Mouse (Mus musculus) forebrain, embryonic 14.5 days (tissue): ENCODE results near the gene Igf2. TPM values are rescaled to one million over a fixed set of nuclear protein-coding genes. Genes with fewer than 3 reads are reported as not detected.
A peak's percentile ranks its signal among the peaks of the same experiment; 100 is the strongest.

Source experiments
- ATAC-seq: fragments of 200-750 bp; cut with Nextera tagmentation; 2 replicates; pipeline ENCODE4 v1.8.0; 2017; ENCODE audit warnings: mild to moderate bottlenecking, moderate library complexity
- DNase-seq: peaks from one replicate; pipeline ENCODE4 v3.0.0-alpha.2; 2015; ENCODE audit warnings: low spot score
- H3K27ac ChIP-seq: fragments of 300-500 bp; sonication (generic); 2 replicates; pipeline ENCODE4 v1.5.1; 2014; ENCODE audit warnings: low read depth, mild to moderate bottlenecking, control low read depth, low read length, moderate library complexity
- H3K27me3 ChIP-seq: fragments of 300-500 bp; sonication (generic); replicated peaks from 2 replicates; pipeline ENCODE4 v1.6.1; 2014; ENCODE audit warnings: low read length, control low read depth, mixed read lengths; ENCODE audit not compliant: control insufficient read depth, insufficient read depth
- H3K36me3 ChIP-seq: fragments of 300-500 bp; sonication (generic); 2 replicates; pipeline ENCODE4 v1.6.1; 2014; ENCODE audit warnings: low read length, control low read depth; ENCODE audit not compliant: control insufficient read depth, insufficient read depth
- H3K4me1 ChIP-seq: fragments of 300-500 bp; sonication (generic); 2 replicates; pipeline ENCODE4 v1.6.1; 2014; ENCODE audit warnings: antibody characterized with exemption, low read length, control low read depth; ENCODE audit not compliant: control insufficient read depth, insufficient read depth
- H3K4me2 ChIP-seq: fragments of 300-500 bp; sonication (generic); 2 replicates; pipeline ENCODE4 v1.6.1; 2014; ENCODE audit warnings: mild to moderate bottlenecking, control low read depth, low read length
- H3K4me3 ChIP-seq: fragments of 300-500 bp; sonication (generic); 2 replicates; pipeline ENCODE4 v1.5.1; 2014; ENCODE audit warnings: low read depth, low read length, control low read depth
- H3K9ac ChIP-seq: fragments of 300-500 bp; sonication (generic); 2 replicates; pipeline ENCODE4 v1.6.1; 2014; ENCODE audit warnings: mild to moderate bottlenecking, low read length, control low read depth, moderate library complexity
- H3K9me3 ChIP-seq: fragments of 300-500 bp; sonication (generic); replicated peaks from 2 replicates; pipeline ENCODE4 v1.6.1; 2016; ENCODE audit warnings: low read length, control low read depth, mixed read lengths; ENCODE audit not compliant: control insufficient read depth
- WGBS: fragments of 180-500 bp; shearing (Covaris S2); extraction: QIAGEN DNeasy Blood & Tissue Kit; methylation state at CpG from one replicate; pipeline ENCODE4 v1.1.7; 2014; 5-methylcytosine and 5-hydroxymethylcytosine counted together
- polyA plus RNA-seq: library from polyadenylated mRNA; unstranded; fragments of >200 nt; fragmentation: Nextera tagmentation; extraction: Ambion mirVana; gene quantifications from 2 replicates; pipeline ENCODE4 v1.2.1, GENCODE M21; 2014

Igf2 gene
- 74.0 and 89.8 TPM in 2 replicates for polyA plus RNA-seq

DNA sequence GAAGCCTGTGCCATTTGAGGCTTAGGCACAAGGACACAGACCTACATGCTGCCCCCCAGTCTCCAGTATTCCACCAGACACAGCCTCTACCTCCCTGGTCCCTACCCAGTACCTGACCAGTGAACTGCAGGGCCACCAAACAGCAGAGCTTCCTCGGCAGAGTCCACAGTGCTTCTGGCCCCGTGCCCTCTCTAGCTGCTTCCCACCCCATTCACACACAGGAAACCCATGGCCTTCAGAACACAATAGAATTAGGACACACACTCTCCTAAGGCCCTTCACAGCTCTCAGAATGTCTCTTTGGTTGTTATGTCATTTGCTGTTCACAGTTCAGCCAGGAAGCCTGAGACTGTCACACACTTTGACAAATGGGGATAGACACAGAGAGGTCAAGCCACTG is at the start of gene Igf2:
Gene Igf2, minus strand, starts transcription at position 158 of the 400 bp plus-strand sequence.
- no peak within 1 kb of the TSS for H3K27ac ChIP-seq
- no peak for DNase-seq
- no peaks in the 10 kb centered on the region for H3K4me1 ChIP-seq
- ATAC-seq = no peak
- peaks cover 50% of the 10 kb centered on the region for H3K27me3 ChIP-seq
- H3K4me3 ChIP-seq = no peak within 1 kb of the TSS
- H3K36me3 ChIP-seq = no peaks in the 10 kb centered on the region
- H3K4me2 ChIP-seq = no peak within 1 kb of the TSS
- H3K9ac ChIP-seq = no peak within 1 kb of the TSS
- H3K9me3 ChIP-seq = peaks cover 7% of the 10 kb centered on the region; the same call in 1 of the 2 replicates
- WGBS = 83% methylated on average over 2 of the region's 2 CpGs

DNA sequence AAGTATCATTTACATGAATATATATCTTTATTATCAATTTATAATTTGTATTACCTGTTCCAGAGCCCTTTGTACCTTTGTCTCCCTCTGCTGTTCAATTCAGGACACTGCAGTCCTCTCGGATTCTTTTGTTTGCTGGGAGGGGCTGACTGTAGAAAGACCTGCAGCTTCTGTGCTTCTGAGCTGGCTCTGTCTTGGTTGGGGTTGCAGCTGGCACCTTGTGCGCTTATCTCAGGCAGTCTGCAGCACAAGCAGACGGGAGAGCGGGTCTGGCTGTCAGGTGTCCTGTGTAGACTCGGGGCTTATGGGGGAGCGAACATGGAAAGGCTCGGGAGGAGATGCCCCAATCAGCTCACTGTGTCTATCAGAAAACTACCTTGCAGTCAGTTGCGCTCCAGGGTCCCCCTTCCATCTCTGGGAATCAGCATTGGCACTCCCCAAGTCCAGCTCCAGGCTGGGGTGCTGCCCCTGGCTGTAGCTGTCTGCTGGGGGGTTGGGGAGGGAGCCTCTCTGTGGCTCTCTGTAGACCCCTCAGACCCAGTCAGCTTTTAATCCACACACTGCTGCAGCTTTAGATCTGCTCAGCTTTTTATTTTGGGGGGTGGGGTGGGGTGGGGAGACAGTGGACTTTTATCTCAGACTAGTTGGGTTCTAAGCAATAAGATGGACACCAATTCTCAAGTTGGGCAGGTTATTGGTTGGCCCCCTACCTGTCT is 48.3 kb upstream of the Igf2 start:
- ATAC-seq (peak; percentile 54), DNase-seq (peak; percentile 79)
- Histone ChIP-seq H3K4me2 (peak overlapping the region; percentile 49), H3K9ac (peak overlapping the region; percentile 68), H3K9me3 (no peaks in the 10 kb centered on the region), H3K27me3 (no peaks in the 10 kb centered on the region), H3K4me3 (peak overlapping the region; percentile 21), H3K36me3 (no peaks in the 10 kb centered on the region), H3K27ac (no peak overlapping the region), H3K4me1 (no peaks in the 10 kb centered on the region)
- 14% methylated on average over 8 of the region's 8 CpGs for WGBS

DNA sequence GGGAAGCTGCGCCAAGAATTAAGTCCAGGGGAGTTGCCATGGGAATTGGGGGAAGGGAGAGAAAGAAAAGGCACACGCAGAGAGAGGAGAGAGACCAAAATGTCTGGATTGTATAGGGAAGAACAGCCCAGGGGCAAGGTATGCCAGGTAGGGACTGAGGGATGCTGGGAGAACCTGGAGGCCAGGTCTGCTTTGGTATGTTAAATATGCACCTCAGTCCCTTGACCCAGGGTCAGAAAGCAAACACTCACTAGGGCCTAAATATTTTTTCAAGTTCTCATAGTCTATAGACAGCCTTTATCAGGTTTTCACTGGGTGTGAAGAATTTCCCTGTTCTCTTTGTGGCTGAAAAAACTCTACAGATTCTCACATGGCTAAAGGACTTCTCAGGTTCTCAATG is 40.3 kb upstream of the Igf2 start:
- Histone ChIP-seq H3K36me3 (no peaks in the 10 kb centered on the region), H3K4me3 (no peak overlapping the region), H3K9me3 (no peaks in the 10 kb centered on the region), H3K27ac (no peak overlapping the region), H3K27me3 (no peaks in the 10 kb centered on the region), H3K4me2 (no peak overlapping the region), H3K9ac (no peak overlapping the region), H3K4me1 (no peaks in the 10 kb centered on the region)
- 75% methylated on average over 2 of the region's 2 CpGs for WGBS
- DNase-seq (no peak), ATAC-seq (no peak)

DNA sequence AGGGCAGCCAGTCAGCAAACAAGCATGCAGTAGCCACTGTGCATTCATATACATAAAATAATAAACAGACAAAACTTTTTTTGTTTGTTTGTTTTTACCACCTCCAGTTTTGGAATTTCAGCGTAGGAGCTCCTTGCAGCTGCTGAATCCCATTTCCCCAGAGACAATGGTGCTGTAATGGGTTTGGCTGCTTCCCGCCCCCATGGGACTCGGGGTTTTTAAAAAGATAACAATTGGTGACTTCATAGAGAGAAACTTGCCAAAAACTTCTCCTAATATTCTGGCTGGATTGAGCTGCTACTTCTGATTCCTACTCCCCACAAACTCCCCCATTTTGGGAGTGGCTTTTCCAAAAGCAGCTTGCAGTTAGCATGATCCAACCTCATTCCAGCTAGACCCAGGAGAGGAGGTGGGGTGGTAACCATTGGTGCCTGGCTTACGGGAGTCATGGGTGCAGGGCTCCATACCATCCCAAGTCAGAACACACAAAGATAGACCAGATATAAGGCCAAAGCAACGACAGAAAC is 32.8 kb upstream of the Igf2 start:
- ATAC-seq (no peak), DNase-seq (no peak)
- H3K9ac ChIP-seq = no peak overlapping the region
- H3K9me3 ChIP-seq = no peaks in the 10 kb centered on the region
- WGBS = 63% methylated on average over 5 of the region's 5 CpGs
- no peak overlapping the region for H3K4me2 ChIP-seq
- H3K4me1 ChIP-seq = no peaks in the 10 kb centered on the region
- no peaks in the 10 kb centered on the region for H3K27me3 ChIP-seq
- no peaks in the 10 kb centered on the region for H3K36me3 ChIP-seq
- no peak overlapping the region for H3K4me3 ChIP-seq
- no peak overlapping the region for H3K27ac ChIP-seq

DNA sequence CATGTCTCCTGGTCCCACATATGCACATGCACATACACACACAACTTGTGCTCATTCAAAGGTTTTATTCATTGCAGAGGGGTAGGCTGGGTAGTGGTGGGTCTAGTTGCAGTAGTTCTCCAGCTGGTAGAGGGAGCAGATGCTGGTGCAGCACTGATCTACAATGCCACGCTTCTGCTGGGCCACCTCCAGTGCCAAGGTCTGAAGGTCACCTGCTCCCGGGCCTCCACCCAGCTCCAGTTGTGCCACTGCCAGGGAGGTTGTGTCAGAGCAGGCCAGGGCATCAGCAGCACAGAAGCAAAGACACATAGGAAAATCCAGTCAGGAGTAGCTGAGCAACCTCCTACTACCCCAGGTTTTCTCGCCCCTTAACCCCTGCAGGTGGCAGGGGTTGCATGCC is 12.0 kb upstream of the Igf2 start:
- Histone ChIP-seq H3K4me1 (no peaks in the 10 kb centered on the region), H3K27ac (no peak overlapping the region), H3K4me2 (no peak overlapping the region), H3K36me3 (no peaks in the 10 kb centered on the region), H3K27me3 (no peaks in the 10 kb centered on the region), H3K9me3 (no peaks in the 10 kb centered on the region), H3K9ac (no peak overlapping the region), H3K4me3 (no peak overlapping the region)
- 89% methylated on average over 3 of the region's 3 CpGs for WGBS
- ATAC-seq (no peak), DNase-seq (no peak)

DNA sequence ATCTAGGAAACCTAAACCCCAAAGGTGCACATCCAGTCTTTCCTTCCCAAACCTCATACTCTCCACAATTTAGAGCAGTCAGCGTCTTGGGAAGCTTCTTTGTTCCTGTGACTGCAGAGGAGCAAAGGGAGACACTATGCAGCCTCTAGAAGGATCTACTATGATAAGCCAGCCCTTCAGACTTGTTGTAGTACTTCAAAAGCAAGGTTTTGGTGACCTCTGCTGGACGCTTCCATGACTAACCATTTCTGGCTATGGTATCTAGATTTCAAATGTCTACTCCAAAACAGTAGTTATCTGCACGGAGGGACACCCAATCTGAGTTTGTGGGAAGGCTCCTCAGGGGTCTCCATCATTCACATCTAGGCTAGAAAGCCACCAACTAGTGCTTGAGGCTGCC is 9.0 kb upstream of the Igf2 start:
- Histone ChIP-seq H3K27ac (no peak overlapping the region), H3K4me2 (no peak overlapping the region), H3K27me3 (no peaks in the 10 kb centered on the region), H3K9me3 (no peaks in the 10 kb centered on the region), H3K9ac (no peak overlapping the region), H3K4me3 (no peak overlapping the region), H3K4me1 (no peaks in the 10 kb centered on the region), H3K36me3 (no peaks in the 10 kb centered on the region)
- ATAC-seq (no peak), DNase-seq (peak; percentile 85)
- WGBS = 16% methylated on average over 3 of the region's 3 CpGs

DNA sequence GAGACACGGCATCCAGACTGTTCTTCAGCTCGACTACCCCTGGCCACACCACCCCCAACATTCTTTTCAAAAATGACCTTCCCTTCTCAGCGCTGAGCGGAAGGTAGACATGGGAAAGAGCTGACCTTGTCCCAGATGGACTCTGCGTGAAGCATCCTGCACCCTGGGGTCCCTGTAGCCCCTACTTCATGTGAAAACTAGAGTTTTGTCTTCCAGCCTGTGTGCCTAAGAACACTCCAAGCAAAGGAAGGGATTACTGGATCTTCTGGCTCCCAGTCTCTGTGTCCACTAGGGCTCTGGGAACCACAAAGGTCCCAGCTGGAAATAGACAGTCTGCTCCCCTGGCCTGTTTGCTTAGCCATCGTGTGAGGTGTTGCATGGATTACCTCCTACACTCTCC is 8.5 kb upstream of the Igf2 start:
- H3K36me3 ChIP-seq = no peaks in the 10 kb centered on the region
- no peaks in the 10 kb centered on the region for H3K27me3 ChIP-seq
- DNase-seq = no peak
- H3K4me3 ChIP-seq = no peak overlapping the region
- no peak overlapping the region for H3K4me2 ChIP-seq
- 69% methylated on average over 6 of the region's 6 CpGs for WGBS
- H3K27ac ChIP-seq = no peak overlapping the region
- peaks cover 3% of the 10 kb centered on the region; the same call in 1 of the 2 replicates for H3K9me3 ChIP-seq
- no peak for ATAC-seq
- H3K9ac ChIP-seq = no peak overlapping the region
- H3K4me1 ChIP-seq = no peaks in the 10 kb centered on the region

DNA sequence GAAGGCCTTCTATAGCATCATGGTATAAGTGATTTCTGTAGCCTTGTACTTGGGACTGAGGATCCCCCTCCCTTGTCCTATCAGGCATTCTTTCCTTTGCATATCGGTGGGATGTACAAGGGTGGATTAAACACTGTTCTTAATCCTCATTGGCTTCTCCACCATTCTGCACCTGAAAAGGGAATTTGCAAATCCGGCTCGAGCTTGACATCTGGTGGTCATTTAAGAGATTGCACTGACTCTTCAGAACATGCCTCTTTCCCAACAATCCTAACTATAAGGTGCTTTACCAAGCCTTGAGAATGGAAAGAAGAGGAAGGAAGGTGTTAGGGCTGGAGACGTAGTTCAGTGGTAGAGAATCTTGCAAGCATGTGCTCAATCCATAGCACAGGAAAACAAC is 5.5 kb upstream of the Igf2 start:
- WGBS = 8% methylated on average over 4 of the region's 4 CpGs
- H3K9ac ChIP-seq = no peak overlapping the region
- no peaks in the 10 kb centered on the region for H3K36me3 ChIP-seq
- H3K27ac ChIP-seq = no peak overlapping the region
- ATAC-seq (peak; percentile 42; the same call in 1 of the 2 replicates), DNase-seq (peak; percentile 78)
- H3K4me2 ChIP-seq = no peak overlapping the region
- peaks cover 7% of the 10 kb centered on the region; the same call in 1 of the 2 replicates for H3K9me3 ChIP-seq
- no peaks in the 10 kb centered on the region for H3K4me1 ChIP-seq
- no peak overlapping the region for H3K4me3 ChIP-seq
- no peaks in the 10 kb centered on the region for H3K27me3 ChIP-seq

DNA sequence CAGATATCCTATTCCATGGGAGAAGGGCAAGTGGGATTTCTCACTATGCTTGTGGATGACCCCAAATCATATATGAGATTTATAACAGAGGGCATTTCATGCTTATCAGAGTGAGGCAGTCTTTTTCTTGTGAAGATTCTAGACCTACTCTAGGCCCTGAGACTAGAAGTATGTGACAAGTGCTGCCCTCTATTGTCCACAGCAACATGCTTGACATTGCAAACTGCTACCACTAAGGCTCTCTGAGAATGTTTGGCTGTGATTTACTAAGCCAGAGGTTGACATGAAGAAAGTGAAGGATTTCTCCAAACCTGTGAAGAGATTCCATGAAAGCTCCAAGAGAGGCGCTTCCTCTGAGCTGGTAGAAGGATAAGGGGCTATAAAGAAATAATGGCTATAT is 4.5 kb upstream of the Igf2 start:
- H3K27me3 ChIP-seq = peaks cover 7% of the 10 kb centered on the region
- no peak overlapping the region for H3K9ac ChIP-seq
- no peaks in the 10 kb centered on the region for H3K4me1 ChIP-seq
- H3K4me3 ChIP-seq = no peak overlapping the region
- 85% methylated on average over 1 of the region's 1 CpGs for WGBS
- peaks cover 7% of the 10 kb centered on the region; the same call in 1 of the 2 replicates for H3K9me3 ChIP-seq
- H3K36me3 ChIP-seq = no peaks in the 10 kb centered on the region
- ATAC-seq = no peak
- DNase-seq = no peak
- no peak overlapping the region for H3K27ac ChIP-seq
- H3K4me2 ChIP-seq = no peak overlapping the region
